Mouse (Mus musculus) macrophage (primary cell): ENCODE results near the gene Sbno2. TPM values are rescaled to one million over a fixed set of nuclear protein-coding genes. Genes with fewer than 3 reads are reported as not detected.

Source experiments
- H3K27ac ChIP-seq: fragments of 350-480 bp; formaldehyde crosslinking; 2 replicates; pipeline ENCODE4 v1.9.0; 2021
- H3K36me3 ChIP-seq: fragments of 350-480 bp; formaldehyde crosslinking; 2 replicates; pipeline ENCODE4 v1.9.0; 2021; ENCODE audit errors: inconsistent target
- H3K4me3 ChIP-seq: fragments of 350-480 bp; formaldehyde crosslinking; 2 replicates; pipeline ENCODE4 v1.9.0; 2021; ENCODE audit errors: inconsistent target
- H3K79me2 ChIP-seq: fragments of 350-480 bp; formaldehyde crosslinking; 2 replicates; pipeline ENCODE4 v1.9.0; 2021; ENCODE audit errors: inconsistent target
- WGBS: methylation state at CpG from one replicate; pipeline ENCODE4 v1.1.7; 2026; ENCODE audit warnings: inconsistent platforms; ENCODE audit not compliant: missing documents; 5-methylcytosine and 5-hydroxymethylcytosine counted together
- polyA plus RNA-seq: library from polyadenylated mRNA; stranded (reverse); fragments of 250-400 nt; gene quantifications from 3 replicates; pipeline ENCODE4 v1.2.4, GENCODE M21; 2018; ENCODE audit warnings: inconsistent platforms

Gene Sbno2
- polyA plus RNA-seq, 1 experiment from 2014 or later: 23.7 TPM

- Histone ChIP-seq H3K27ac (no peak overlapping the region), H3K36me3 (peaks cover 12% of the 10 kb centered on the region), H3K4me3 (no peak overlapping the region), H3K79me2 (peaks cover 64% of the 10 kb centered on the region)
- WGBS: 93% methylated on average over 4 of the region's 4 CpGs
Measured at GRCm38 (mm10) chr10:80146568-80147011, 41.2 kb upstream of the Sbno2 start.

DNA sequence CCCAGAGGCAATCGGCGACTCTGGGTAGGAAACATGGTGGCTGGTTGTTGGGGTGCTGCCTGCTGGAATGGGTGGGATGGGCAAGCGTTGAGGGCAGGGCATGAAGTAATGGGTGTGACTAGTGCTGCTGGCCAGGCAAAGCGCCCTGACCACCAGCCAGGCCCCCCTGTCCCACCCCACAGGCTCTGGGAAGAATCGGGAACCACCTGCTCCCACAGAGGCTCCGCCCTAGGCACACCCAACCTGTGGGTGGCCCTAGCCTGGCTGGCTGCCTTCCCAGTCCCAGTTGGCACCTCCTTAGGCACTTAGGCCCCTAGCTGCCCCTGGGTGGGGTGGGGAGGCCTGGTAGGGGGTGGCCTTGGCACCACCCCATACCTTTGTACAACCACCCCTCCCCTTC is 40.5 kb upstream of the Sbno2 start:
- H3K4me3 ChIP-seq: no peak overlapping the region
- WGBS: 74% methylated on average over 6 of the region's 6 CpGs
- H3K79me2 ChIP-seq: peaks cover 57% of the 10 kb centered on the region
- no peak overlapping the region for H3K27ac ChIP-seq
- peaks cover 12% of the 10 kb centered on the region for H3K36me3 ChIP-seq

DNA sequence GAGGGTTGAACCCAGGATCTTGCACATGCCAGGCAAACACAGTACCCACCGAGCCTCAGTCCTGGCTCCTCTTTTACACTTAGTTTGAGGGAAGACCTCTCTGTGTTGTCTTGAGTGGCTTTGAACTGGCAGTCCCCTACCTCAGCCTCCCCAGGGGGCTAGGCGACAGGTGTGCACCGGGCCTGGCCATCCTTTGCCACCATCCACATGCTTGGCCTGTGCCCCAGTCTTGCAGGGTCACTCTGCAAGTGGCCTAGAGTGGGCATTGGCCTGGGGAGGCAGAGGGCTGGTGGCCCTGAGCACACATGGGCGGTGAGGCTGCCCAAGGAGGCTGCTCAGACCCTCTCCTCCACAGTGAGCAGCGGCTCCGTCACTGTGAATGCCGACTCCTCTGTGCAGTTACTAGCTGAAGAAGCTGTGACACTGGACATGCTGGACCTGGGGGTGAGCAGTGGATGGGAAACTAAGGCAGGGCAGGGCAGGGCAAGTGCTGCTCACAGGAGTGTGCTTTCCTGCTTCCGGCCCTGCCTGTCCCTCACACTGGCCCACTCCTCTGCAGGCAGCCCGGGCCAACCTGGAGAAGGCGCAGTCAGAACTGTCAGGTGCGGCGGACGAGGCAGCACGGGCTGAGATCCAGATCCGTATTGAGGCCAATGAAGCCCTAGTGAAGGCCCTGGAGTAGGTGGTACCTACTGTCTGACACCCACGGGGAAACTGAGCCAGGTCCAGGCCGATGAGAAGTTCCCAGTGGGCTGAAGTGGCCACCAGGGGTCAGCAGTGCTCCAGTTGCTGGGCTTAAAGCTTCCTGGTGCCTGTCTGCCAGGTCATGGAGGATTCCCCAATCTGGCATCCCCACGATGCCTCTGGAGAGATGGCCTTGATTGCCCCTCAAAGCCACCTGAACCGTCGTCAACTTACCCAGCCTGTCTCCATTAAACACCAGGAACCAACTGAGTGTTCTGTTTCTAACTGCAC is 39.8 kb upstream of the Sbno2 start:
- WGBS: 82% methylated on average over 20 of the region's 20 CpGs
- peaks cover 51% of the 10 kb centered on the region for H3K79me2 ChIP-seq
- H3K27ac ChIP-seq: no peak overlapping the region
- no peak overlapping the region for H3K4me3 ChIP-seq
- H3K36me3 ChIP-seq: peaks cover 12% of the 10 kb centered on the region

- peaks cover 12% of the 10 kb centered on the region for H3K36me3 ChIP-seq
- WGBS: 93% methylated on average over 10 of the region's 12 CpGs
- H3K79me2 ChIP-seq: peaks cover 46% of the 10 kb centered on the region
- no peak overlapping the region for H3K27ac ChIP-seq
- H3K4me3 ChIP-seq: no peak overlapping the region
Measured at GRCm38 (mm10) chr10:80144159-80144558, 38.8 kb upstream of the Sbno2 start.

GRCm38 (mm10) chr10:80143664-80144063 is 38.3 kb upstream of the Sbno2 start:
- Histone ChIP-seq H3K4me3 (no peak overlapping the region), H3K79me2 (peaks cover 46% of the 10 kb centered on the region), H3K27ac (no peak overlapping the region), H3K36me3 (peaks cover 12% of the 10 kb centered on the region)
- 89% methylated on average over 7 of the region's 7 CpGs for WGBS

- Histone ChIP-seq H3K4me3 (peak overlapping the region; percentile 73), H3K79me2 (peaks cover 46% of the 10 kb centered on the region), H3K27ac (peak overlapping the region; percentile 43), H3K36me3 (peaks cover 12% of the 10 kb centered on the region)
- under 1% methylated on average over 15 of the region's 15 CpGs for WGBS
Measured at GRCm38 (mm10) chr10:80142530-80142925, 37.2 kb upstream of the Sbno2 start.

DNA sequence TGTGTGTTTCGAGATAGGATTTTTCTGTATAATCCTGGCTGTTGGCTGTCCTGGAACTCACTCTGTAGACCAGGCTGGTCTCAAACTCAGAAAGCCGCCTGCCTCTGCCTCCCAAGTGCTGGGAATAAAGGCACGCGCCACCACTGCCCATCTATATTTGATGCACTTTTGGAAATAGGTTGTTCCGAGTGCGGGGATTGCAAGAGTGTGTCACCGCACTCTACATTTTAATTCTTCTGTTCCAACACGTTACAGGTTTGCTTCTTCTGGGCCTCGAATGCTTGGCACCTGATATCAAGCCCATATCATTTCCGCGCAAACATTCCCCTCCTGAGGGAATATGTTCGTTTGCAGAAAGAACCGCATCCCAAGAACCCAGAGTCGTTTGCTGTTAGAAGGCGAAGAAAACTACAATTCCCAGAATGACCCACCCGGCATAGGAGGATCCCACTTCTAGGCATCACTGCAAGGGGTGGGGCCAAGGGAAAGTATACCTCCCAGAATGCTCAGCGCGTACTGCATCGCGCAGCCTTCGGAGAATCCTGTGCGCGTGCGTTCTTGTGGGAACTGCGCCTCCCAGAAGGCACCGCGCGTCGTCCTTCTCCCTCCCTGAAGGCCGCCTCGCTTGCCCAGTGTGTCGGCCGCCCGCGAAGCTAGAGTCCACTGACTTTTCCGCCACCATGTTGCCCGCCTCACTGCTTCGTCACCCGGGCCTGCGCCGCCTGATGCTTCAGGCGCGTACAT is 36.6 kb upstream of the Sbno2 start:
- peak overlapping the region; percentile 73 for H3K4me3 ChIP-seq
- WGBS: under 1% methylated on average over 43 of the region's 43 CpGs
- H3K27ac ChIP-seq: peak overlapping the region; percentile 13
- H3K36me3 ChIP-seq: peaks cover 12% of the 10 kb centered on the region
- peaks cover 46% of the 10 kb centered on the region for H3K79me2 ChIP-seq

DNA sequence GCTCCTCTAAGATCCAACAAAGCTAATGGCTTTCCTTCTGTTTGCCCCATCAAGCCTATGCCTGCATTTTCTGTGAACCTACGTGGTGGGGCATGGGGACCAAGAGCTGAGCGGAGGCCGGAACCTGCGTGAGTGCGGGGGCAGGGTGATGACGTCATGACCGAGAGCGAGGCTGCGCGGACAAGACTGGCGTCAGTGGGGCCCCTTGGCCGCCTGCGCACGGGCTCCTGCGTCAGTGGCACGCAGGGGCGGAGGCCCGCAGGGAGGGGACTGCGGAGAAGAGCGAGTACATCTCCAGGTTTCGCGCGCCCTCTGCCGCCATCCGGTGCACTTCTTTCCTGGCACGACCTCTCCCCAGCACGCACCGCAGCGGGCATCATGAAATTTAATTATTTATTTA is 35.9 kb upstream of the Sbno2 start:
- WGBS: under 1% methylated on average over 29 of the region's 29 CpGs
- Histone ChIP-seq H3K4me3 (peak overlapping the region; percentile 73; the same call in 1 of the 2 replicates), H3K36me3 (peaks cover 12% of the 10 kb centered on the region), H3K79me2 (peaks cover 39% of the 10 kb centered on the region), H3K27ac (peak overlapping the region; percentile 35)

DNA sequence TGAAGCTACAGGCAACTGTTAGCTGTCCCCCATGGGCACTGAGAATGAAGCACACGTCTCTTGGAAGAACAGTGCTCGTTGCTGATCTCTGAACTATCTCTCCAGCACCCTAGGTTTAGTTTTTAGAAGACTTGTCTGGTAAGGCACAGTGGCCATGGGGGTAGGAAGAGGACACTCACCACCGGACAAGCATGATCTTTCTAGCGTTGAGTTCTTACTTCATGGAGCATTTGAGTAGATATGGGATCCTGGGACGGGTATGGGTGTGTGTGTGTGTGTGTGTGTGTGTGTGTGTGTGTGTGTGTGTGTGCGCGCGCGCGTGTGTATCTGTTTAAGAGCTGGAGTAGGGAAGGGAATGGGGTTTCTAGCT is 35.3 kb upstream of the Sbno2 start, which contains the start of gene Cbarp:
TSS of gene Cbarp (minus strand) at position 170 of the 370 bp plus-strand sequence.
- WGBS: 86% methylated on average over 10 of the region's 10 CpGs
- H3K27ac ChIP-seq: peak within 1 kb of the TSS; percentile 35

GRCm38 (mm10) chr10:80139975-80140665 is 34.7 kb upstream of the Sbno2 start:
- H3K27ac ChIP-seq: no peak overlapping the region
- WGBS: 87% methylated on average over 11 of the region's 11 CpGs
- H3K4me3 ChIP-seq: no peak overlapping the region

More for the DNA sequence above, 35.3 kb upstream of the Sbno2 start, which contains the start of gene Cbarp:
- peaks cover 33% of the 10 kb centered on the region for H3K79me2 ChIP-seq
- peak within 1 kb of the TSS; percentile 73 for H3K4me3 ChIP-seq
- H3K36me3 ChIP-seq: peaks cover 12% of the 10 kb centered on the region

GRCm38 (mm10) chr10:80139439-80139775 is 34.0 kb upstream of the Sbno2 start:
- WGBS: 2% methylated on average over 10 of the region's 10 CpGs
- Histone ChIP-seq H3K79me2 (peaks cover 21% of the 10 kb centered on the region), H3K4me3 (no peak overlapping the region; the same call in 1 of the 2 replicates), H3K27ac (no peak overlapping the region), H3K36me3 (peaks cover 6% of the 10 kb centered on the region)

More at GRCm38 (mm10) chr10:80139975-80140665, 34.7 kb upstream of the Sbno2 start:
- Histone ChIP-seq H3K36me3 (peaks cover 12% of the 10 kb centered on the region), H3K79me2 (peaks cover 28% of the 10 kb centered on the region)

GRCm38 (mm10) chr10:80138553-80139438 is 33.4 kb upstream of the Sbno2 start, which contains the start of gene Atp5d:
Gene Atp5d, plus strand, starts transcription at chr10:80138632.
- WGBS: 2% methylated on average over 79 of the region's 94 CpGs
- no peak within 1 kb of the TSS; the same call in 1 of the 2 replicates for H3K4me3 ChIP-seq
- H3K36me3 ChIP-seq: no peaks in the 10 kb centered on the region; the same call in 1 of the 2 replicates
- no peak within 1 kb of the TSS for H3K27ac ChIP-seq
- peaks cover 15% of the 10 kb centered on the region for H3K79me2 ChIP-seq
